14 mouse cellular contexts compared by ENCODE assay signal in genomic region chr5:112098469-112099085, GRCm38 (mm10).
DNase-seq lines count a peak whose midpoint lies in the region; ATAC-seq and TF ChIP-seq lines count a peak whose summit lies in the region.
"Had no signal": no experiment of that assay in that cellular context is flagged by ENCODE, and none has a peak within 500 bp of the region (broad histone marks: within the 10 kb centered on the region; RNA-seq: fewer than 3 reads in every experiment).

No protein-coding gene starts in this region.

- H3K36me3 ChIP-seq in forebrain, embryonic 12.5 days (replicated peaks) = no peaks in the 10 kb centered on the region
- no peaks in the 10 kb centered on the region for H3K36me3 ChIP-seq in forebrain, embryonic 10.5 days (replicated peaks)
- no peaks in the 10 kb centered on the region for H3K36me3 ChIP-seq in forebrain, embryonic 14.5 days (ENCODE audit: control insufficient read depth, insufficient read depth, low read length)
- H3K36me3 ChIP-seq in hindbrain, embryonic 16.5 days (ENCODE audit: control insufficient read depth, insufficient read depth, low read length) = no peaks in the 10 kb centered on the region
- no peaks in the 10 kb centered on the region for H3K36me3 ChIP-seq in neural tube, embryonic 12.5 days
- H3K36me3 ChIP-seq in heart, adult 2 months (ENCODE audit: control insufficient read depth, insufficient read depth, low read length) = no peaks in the 10 kb centered on the region
- H3K36me3 ChIP-seq: heart, embryonic 15.5 days; liver, embryonic 15.5 days had no signal

- no peak for DNase-seq in forebrain, embryonic 10.5 days (ENCODE audit: extremely low spot score, low spot score)
- peak; percentile 63 for DNase-seq in forebrain, embryonic 14.5 days (ENCODE audit: low spot score)
- no peak for DNase-seq in heart, adult 2 months
- DNase-seq in kidney, postnatal 10 days = no peak
- DNase-seq: adrenal gland, postnatal 14 days; kidney, postnatal 36 days; lung, postnatal 4 days; retina, postnatal 1 day had no signal

- ATAC-seq in forebrain, embryonic 12.5 days (ENCODE audit: low FRiP score) = no peak
- ATAC-seq in forebrain, embryonic 14.5 days = no peak
- ATAC-seq in hindbrain, embryonic 16.5 days = peak; percentile 66; the same call in 1 of the 2 replicates
- ATAC-seq in neural tube, embryonic 12.5 days (ENCODE audit: low FRiP score, low read depth) = no peak; the same call in 1 of the 2 replicates
- no peak for ATAC-seq in CD4-positive, CD25-positive, alpha-beta regulatory T cell, adult 4 months

- no peaks in the 10 kb centered on the region for H3K9me3 ChIP-seq in forebrain, embryonic 12.5 days
- no peaks in the 10 kb centered on the region for H3K9me3 ChIP-seq in forebrain, embryonic 10.5 days
- H3K9me3 ChIP-seq in forebrain, embryonic 14.5 days (replicated peaks; ENCODE audit: control insufficient read depth, low read length) = no peaks in the 10 kb centered on the region
- no peaks in the 10 kb centered on the region for H3K9me3 ChIP-seq in hindbrain, embryonic 16.5 days (ENCODE audit: control insufficient read depth, low read length)
- no peaks in the 10 kb centered on the region for H3K9me3 ChIP-seq in neural tube, embryonic 12.5 days
- H3K9me3 ChIP-seq: heart, embryonic 15.5 days; liver, embryonic 15.5 days had no signal

- H3K27me3 ChIP-seq in forebrain, embryonic 12.5 days = peaks cover 16% of the 10 kb centered on the region
- peaks cover 31% of the 10 kb centered on the region for H3K27me3 ChIP-seq in forebrain, embryonic 10.5 days (ENCODE audit: poor library complexity, severe bottlenecking)
- no peaks in the 10 kb centered on the region for H3K27me3 ChIP-seq in forebrain, embryonic 14.5 days (replicated peaks; ENCODE audit: control insufficient read depth, insufficient read depth, low read length)
- no peaks in the 10 kb centered on the region for H3K27me3 ChIP-seq in hindbrain, embryonic 16.5 days (replicated peaks; ENCODE audit: control insufficient read depth, insufficient read depth, low read length)
- H3K27me3 ChIP-seq in neural tube, embryonic 12.5 days (replicated peaks) = no peaks in the 10 kb centered on the region
- no peaks in the 10 kb centered on the region for H3K27me3 ChIP-seq in heart, adult 2 months (ENCODE audit: control insufficient read depth, insufficient read depth, low read length)
- H3K27me3 ChIP-seq: liver, embryonic 15.5 days had no signal

- H3K27ac ChIP-seq in forebrain, embryonic 12.5 days = 0 out of 2 replicates have a peak overlapping the region, but pooled peaks have one; percentile 51
- H3K27ac ChIP-seq in forebrain, embryonic 10.5 days = no peak overlapping the region
- H3K27ac ChIP-seq in forebrain, embryonic 14.5 days (ENCODE audit: low read depth, low read length) = peak overlapping the region; percentile 44; the same call in 1 of the 2 replicates
- H3K27ac ChIP-seq in hindbrain, embryonic 16.5 days (ENCODE audit: low read depth, low read length) = peak overlapping the region; percentile 48; the same call in 1 of the 2 replicates
- H3K27ac ChIP-seq in neural tube, embryonic 12.5 days = no peak overlapping the region
- no peak overlapping the region for H3K27ac ChIP-seq in heart, adult 2 months
- H3K27ac ChIP-seq: heart, embryonic 15.5 days; liver, embryonic 15.5 days had no signal

- no peak overlapping the region for H3K9ac ChIP-seq in forebrain, embryonic 12.5 days
- peak overlapping the region; percentile 43 for H3K9ac ChIP-seq in forebrain, embryonic 14.5 days (ENCODE audit: low read length)
- H3K9ac ChIP-seq in hindbrain, embryonic 16.5 days (ENCODE audit: low read depth, low read length) = peak overlapping the region; percentile 41; the same call in 1 of the 2 replicates
- H3K9ac ChIP-seq in neural tube, embryonic 12.5 days = 0 out of 2 replicates have a peak overlapping the region, but pooled peaks have one; percentile 13
- H3K9ac ChIP-seq in heart, adult 2 months (ENCODE audit: low read depth, low read length) = no peak overlapping the region
- H3K9ac ChIP-seq: heart, embryonic 15.5 days; liver, embryonic 15.5 days had no signal

- WGBS in forebrain, embryonic 12.5 days = 42% methylated on average over 22 of the region's 22 CpGs
- 61% methylated on average over 22 of the region's 22 CpGs for WGBS in forebrain, embryonic 10.5 days
- WGBS in forebrain, embryonic 14.5 days = 32% methylated on average over 22 of the region's 22 CpGs
- WGBS in hindbrain, embryonic 16.5 days = 25% methylated on average over 22 of the region's 22 CpGs
- WGBS in neural tube, embryonic 12.5 days = 38% methylated on average over 22 of the region's 22 CpGs
- 63% methylated on average over 22 of the region's 22 CpGs for WGBS in heart, adult 2 months

- no peak for TF ChIP-seq EP300 in heart, adult 2 months (IDR thresholded peaks at IDR 0.05; ENCODE audit: insufficient read depth, low read depth, low read length)

- no peak for TF ChIP-seq CTCF in heart, adult 2 months (IDR thresholded peaks at IDR 0.05)

- no peak overlapping the region for H3K4me2 ChIP-seq in forebrain, embryonic 12.5 days
- no peak overlapping the region; the same call in 1 of the 2 replicates for H3K4me2 ChIP-seq in forebrain, embryonic 14.5 days (ENCODE audit: low read length)
- peak overlapping the region; percentile 32 for H3K4me2 ChIP-seq in hindbrain, embryonic 16.5 days (ENCODE audit: low read length)
- H3K4me2 ChIP-seq in neural tube, embryonic 12.5 days (replicated peaks) = peak overlapping the region; percentile 42
- H3K4me2 ChIP-seq: heart, embryonic 15.5 days; liver, embryonic 15.5 days had no signal

- no peak for TF ChIP-seq POLR2A in heart, adult 2 months (IDR thresholded peaks at IDR 0.05; ENCODE audit: insufficient read depth, low read depth, low read length)

- H3K79me2 ChIP-seq in heart, adult 2 months (replicated peaks; ENCODE audit: control insufficient read depth, insufficient read depth, low read length) = no peaks in the 10 kb centered on the region

- no peak overlapping the region for H3K4me3 ChIP-seq in forebrain, embryonic 12.5 days (replicated peaks)
- H3K4me3 ChIP-seq in forebrain, embryonic 10.5 days = no peak overlapping the region
- H3K4me3 ChIP-seq in forebrain, embryonic 14.5 days (ENCODE audit: low read depth, low read length) = no peak overlapping the region
- H3K4me3 ChIP-seq in hindbrain, embryonic 16.5 days (ENCODE audit: low read length) = no peak overlapping the region
- no peak overlapping the region for H3K4me3 ChIP-seq in neural tube, embryonic 12.5 days
- H3K4me3 ChIP-seq in heart, adult 2 months = no peak overlapping the region
- H3K4me3 ChIP-seq: heart, embryonic 15.5 days; liver, embryonic 15.5 days had no signal

- H3K4me1 ChIP-seq in forebrain, embryonic 12.5 days = peaks cover 14% of the 10 kb centered on the region; the same call in 1 of the 2 replicates
- H3K4me1 ChIP-seq in forebrain, embryonic 10.5 days = peaks cover 20% of the 10 kb centered on the region
- H3K4me1 ChIP-seq in forebrain, embryonic 14.5 days (ENCODE audit: control insufficient read depth, insufficient read depth, low read length) = peaks cover 25% of the 10 kb centered on the region
- peaks cover 16% of the 10 kb centered on the region for H3K4me1 ChIP-seq in hindbrain, embryonic 16.5 days (ENCODE audit: control insufficient read depth, insufficient read depth, low read depth, low read length)
- peaks cover 11% of the 10 kb centered on the region for H3K4me1 ChIP-seq in neural tube, embryonic 12.5 days
- H3K4me1 ChIP-seq in heart, adult 2 months (ENCODE audit: control insufficient read depth, insufficient read depth, low read length) = no peaks in the 10 kb centered on the region
- H3K4me1 ChIP-seq: heart, embryonic 15.5 days; liver, embryonic 15.5 days had no signal

- intact Hi-C loops in heart, adult 2 months (cut with DNase I) = no loop called here

Comparison
In these comparisons a context has a peak if more than half of its experiments do, and no peak if none do; other contexts are left out.
1. H3K27ac ChIP-seq: peak in forebrain, embryonic 12.5 days (single experiment), forebrain, embryonic 14.5 days (single experiment) and hindbrain, embryonic 16.5 days (single experiment); none in forebrain, embryonic 10.5 days (single experiment), neural tube, embryonic 12.5 days (single experiment) and heart, adult 2 months (single experiment).
2. H3K9ac ChIP-seq: peak in forebrain, embryonic 14.5 days (single experiment), hindbrain, embryonic 16.5 days (single experiment) and neural tube, embryonic 12.5 days (single experiment); none in forebrain, embryonic 12.5 days (single experiment) and heart, adult 2 months (single experiment).
3. H3K4me2 ChIP-seq: peak in hindbrain, embryonic 16.5 days (single experiment) and neural tube, embryonic 12.5 days (single experiment); none in forebrain, embryonic 12.5 days (single experiment) and forebrain, embryonic 14.5 days (single experiment).